Mouse (Mus musculus) small intestine, adult 2 months (tissue): ENCODE data around the gene Cnnm1. TPM values are rescaled to one million over a fixed set of nuclear protein-coding genes. Genes with fewer than 3 reads are reported as not detected.

Experiments
- H3K27ac ChIP-seq: fragments of 200-500 bp; 2 replicates; pipeline ENCODE4 v1.5.1; 2012; ENCODE audit warnings: low read depth, low read length, control low read depth, inconsistent platforms; ENCODE audit not compliant: insufficient read depth
- H3K27me3 ChIP-seq: fragments of 200-500 bp; 2 replicates; pipeline ENCODE4 v1.6.1; 2012; ENCODE audit warnings: mild to moderate bottlenecking, moderate library complexity, low read length, inconsistent platforms; ENCODE audit not compliant: control insufficient read depth, insufficient read depth
- H3K36me3 ChIP-seq: fragments of 200-500 bp; 2 replicates; pipeline ENCODE4 v1.6.1; 2012; ENCODE audit warnings: mild to moderate bottlenecking, low read length, control low read depth, inconsistent platforms; ENCODE audit not compliant: control insufficient read depth, insufficient read depth
- H3K4me1 ChIP-seq: fragments of 200-500 bp; 2 replicates; pipeline ENCODE4 v1.6.1; 2012; ENCODE audit warnings: low read length, inconsistent platforms, mixed read lengths; ENCODE audit not compliant: control insufficient read depth, insufficient read depth, insufficient read length
- H3K4me3 ChIP-seq: fragments of 200-500 bp; 2 replicates; pipeline ENCODE4 v1.5.1; 2012; ENCODE audit warnings: low read depth, mild to moderate bottlenecking, control low read depth, inconsistent platforms, low read length, moderate library complexity
- CTCF ChIP-seq: fragments of 200-500 bp; IDR thresholded peaks from 2 replicates; pipeline ENCODE4 v1.5.1; 2012; ENCODE audit warnings: low read depth, mild to moderate bottlenecking, control low read depth, inconsistent platforms, low read length, moderate library complexity, mixed read lengths; ENCODE audit not compliant: insufficient replicate concordance, insufficient read length; ENCODE audit errors: extremely low read depth
- POLR2A ChIP-seq: fragments of 200-500 bp; IDR thresholded peaks from 2 replicates; pipeline ENCODE4 v1.6.1; 2012; ENCODE audit warnings: low read depth, mild to moderate bottlenecking, control low read depth, inconsistent platforms, low read length, moderate library complexity
- WGBS: fragments of 180-500 bp; shearing (Covaris S2); methylation state at CpG from one replicate; pipeline ENCODE4 v1.1.7; 2018; 5-methylcytosine and 5-hydroxymethylcytosine counted together
- polyA plus RNA-seq: library from polyadenylated mRNA; depleted of rRNA; stranded (reverse); fragments of >200 nt; gene quantifications from 2 replicates; pipeline ENCODE4 v1.2.3, GENCODE M21; 2012

Gene Cnnm1
- polyA plus RNA-seq, 1 experiment = 0.55 TPM

DNA sequence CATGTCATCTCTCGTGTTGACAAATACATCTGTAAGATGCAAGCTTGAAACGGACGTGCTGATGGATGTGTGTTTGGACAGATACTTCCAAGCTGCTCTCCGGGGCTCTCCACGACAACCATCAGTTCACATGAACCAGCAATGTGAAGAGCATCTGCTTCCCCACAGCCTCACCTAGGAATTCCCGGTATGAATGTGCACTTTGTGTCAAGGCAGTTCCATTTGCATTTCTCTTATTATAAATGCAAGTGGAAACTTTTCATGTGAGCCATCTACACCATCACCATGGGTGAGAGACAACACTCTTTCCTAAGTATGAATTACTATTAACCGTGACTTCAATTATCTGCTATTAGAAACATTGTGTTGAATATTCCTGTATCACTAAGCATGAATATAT is 77.6 kb downstream of the Cnnm1 start:
- 83% methylated on average over 7 of the region's 7 CpGs for WGBS
- Histone ChIP-seq H3K36me3 (peaks cover 17% of the 10 kb centered on the region), H3K4me3 (no peak overlapping the region), H3K4me1 (peaks cover 19% of the 10 kb centered on the region; the same call in 1 of the 2 replicates), H3K27ac (no peak overlapping the region), H3K27me3 (no peaks in the 10 kb centered on the region)
- TF ChIP-seq POLR2A = no peak
- no peak for TF ChIP-seq CTCF

DNA sequence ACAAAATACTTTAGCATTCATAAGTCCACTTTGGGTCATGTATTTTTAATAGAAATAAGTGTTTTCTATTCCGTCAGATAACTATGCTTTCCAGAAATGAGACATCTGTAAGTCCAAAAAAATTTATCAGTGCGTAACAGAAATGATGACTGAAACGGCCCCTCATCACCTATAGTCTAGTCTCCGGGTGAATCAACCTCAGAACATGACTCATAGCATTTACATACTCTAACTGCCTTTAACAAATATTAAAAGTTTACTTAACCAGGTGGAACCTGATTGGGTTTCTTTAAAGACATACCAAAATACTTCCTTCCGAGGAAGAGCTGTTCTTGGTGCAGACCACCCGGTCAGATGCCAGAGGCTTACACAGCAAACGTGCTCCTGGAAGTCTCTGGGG is 78.0 kb downstream of the Cnnm1 start:
- Histone ChIP-seq H3K4me3 (no peak overlapping the region), H3K27me3 (no peaks in the 10 kb centered on the region), H3K36me3 (peaks cover 17% of the 10 kb centered on the region), H3K4me1 (peaks cover 18% of the 10 kb centered on the region; the same call in 1 of the 2 replicates), H3K27ac (no peak overlapping the region)
- 85% methylated on average over 7 of the region's 7 CpGs for WGBS
- TF ChIP-seq POLR2A (no peak), CTCF (no peak)

DNA sequence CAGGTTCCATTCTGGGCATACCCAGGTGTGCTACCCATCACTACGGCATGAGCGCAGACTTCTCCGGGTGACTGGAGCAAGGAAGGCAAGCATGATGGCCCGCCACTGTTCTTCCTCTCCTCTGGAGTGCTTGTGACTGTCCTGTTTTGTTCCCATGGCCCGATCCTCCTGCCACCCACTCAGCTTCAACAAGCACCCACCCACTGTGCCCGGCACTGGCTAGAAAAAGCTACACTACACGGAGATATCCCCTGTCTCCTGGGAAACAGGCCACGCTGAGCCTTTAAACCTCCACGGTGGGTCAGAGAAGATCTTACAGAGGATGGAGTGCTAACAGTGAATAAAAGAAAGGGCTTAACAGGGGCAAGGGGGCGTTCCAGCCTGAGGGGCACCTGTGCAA is 79.0 kb downstream of the Cnnm1 start:
- no peak overlapping the region for H3K27ac ChIP-seq
- no peak for TF ChIP-seq CTCF
- no peak for TF ChIP-seq POLR2A
- no peaks in the 10 kb centered on the region for H3K27me3 ChIP-seq
- H3K36me3 ChIP-seq = peaks cover 17% of the 10 kb centered on the region
- 94% methylated on average over 10 of the region's 10 CpGs for WGBS
- peaks cover 15% of the 10 kb centered on the region; the same call in 1 of the 2 replicates for H3K4me1 ChIP-seq
- H3K4me3 ChIP-seq = no peak overlapping the region

DNA sequence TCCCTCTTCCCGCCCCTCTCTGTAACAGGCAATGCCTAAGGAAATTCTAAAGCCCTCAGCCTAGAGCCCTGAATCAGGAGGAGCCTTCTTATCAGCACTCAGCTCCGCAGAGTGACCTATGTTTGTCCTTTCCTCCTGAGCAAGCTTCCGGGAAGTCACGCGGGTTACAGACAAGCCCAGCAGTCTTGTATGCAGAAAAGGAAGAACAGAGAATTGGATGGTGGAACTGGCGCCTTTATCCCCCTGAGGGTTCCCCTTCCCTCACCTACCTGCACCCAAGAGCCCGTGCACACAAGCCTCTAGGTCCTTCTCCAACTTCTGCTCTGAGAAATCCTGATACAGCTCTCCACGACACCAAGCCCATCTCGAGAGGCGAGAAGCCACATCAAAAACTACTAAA is 80.2 kb downstream of the Cnnm1 start:
- TF ChIP-seq CTCF = no peak
- TF ChIP-seq POLR2A = no peak
- H3K27ac ChIP-seq = peak overlapping the region; percentile 79
- H3K27me3 ChIP-seq = no peaks in the 10 kb centered on the region
- H3K4me3 ChIP-seq = peak overlapping the region; percentile 49
- 31% methylated on average over 10 of the region's 10 CpGs for WGBS
- peaks cover 17% of the 10 kb centered on the region; the same call in 1 of the 2 replicates for H3K4me1 ChIP-seq
- peaks cover 9% of the 10 kb centered on the region for H3K36me3 ChIP-seq

DNA sequence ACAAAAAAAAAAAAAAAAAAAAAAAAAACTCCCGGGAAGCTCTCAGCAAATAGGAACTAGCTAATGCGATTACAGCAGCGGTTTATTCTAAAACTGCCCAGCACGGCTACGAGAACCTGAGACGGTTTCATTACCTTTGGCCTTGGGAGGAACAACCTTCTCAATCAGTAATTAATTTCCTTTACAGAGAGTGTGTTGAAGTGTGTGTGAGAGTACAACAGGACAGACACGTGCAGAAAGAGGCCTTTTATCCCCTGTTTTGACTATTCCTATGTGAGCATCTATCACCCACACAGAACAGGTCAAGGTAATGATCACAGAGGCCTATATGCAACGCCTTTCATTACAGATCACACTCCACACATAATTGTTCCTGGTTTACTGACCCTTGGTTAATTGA is 81.1 kb downstream of the Cnnm1 start:
- Histone ChIP-seq H3K27ac (peak overlapping the region; percentile 79; the same call in 1 of the 2 replicates), H3K27me3 (no peaks in the 10 kb centered on the region), H3K4me1 (peaks cover 14% of the 10 kb centered on the region; the same call in 1 of the 2 replicates), H3K4me3 (no peak overlapping the region), H3K36me3 (peaks cover 6% of the 10 kb centered on the region)
- TF ChIP-seq POLR2A = no peak
- no peak for TF ChIP-seq CTCF
- WGBS = 31% methylated on average over 8 of the region's 8 CpGs

DNA sequence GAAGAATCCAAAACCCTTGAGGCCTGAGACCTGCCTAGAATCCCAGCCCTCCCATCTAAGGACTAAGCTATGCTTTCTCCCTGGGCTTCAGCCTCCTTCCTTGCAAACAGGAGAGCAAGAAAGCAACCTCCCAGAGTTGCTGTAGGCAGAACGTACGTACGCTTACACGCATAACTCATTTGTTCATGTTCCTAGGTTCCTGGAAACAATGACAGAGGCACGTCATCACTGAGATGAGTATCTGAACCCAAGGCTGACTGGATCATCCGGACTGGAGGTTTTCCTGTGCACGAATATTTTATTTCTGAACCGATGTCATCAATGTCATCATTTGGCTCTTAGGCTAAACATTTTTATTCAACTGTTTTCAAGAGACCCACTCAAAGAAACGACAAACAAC is 81.8 kb downstream of the Cnnm1 start:
- TF ChIP-seq CTCF = no peak
- TF ChIP-seq POLR2A = no peak
- peaks cover 6% of the 10 kb centered on the region for H3K36me3 ChIP-seq
- WGBS = 88% methylated on average over 9 of the region's 9 CpGs
- no peaks in the 10 kb centered on the region for H3K27me3 ChIP-seq
- H3K4me1 ChIP-seq = peaks cover 11% of the 10 kb centered on the region; the same call in 1 of the 2 replicates
- no peak overlapping the region; the same call in 1 of the 2 replicates for H3K4me3 ChIP-seq
- H3K27ac ChIP-seq = peak overlapping the region; percentile 69

DNA sequence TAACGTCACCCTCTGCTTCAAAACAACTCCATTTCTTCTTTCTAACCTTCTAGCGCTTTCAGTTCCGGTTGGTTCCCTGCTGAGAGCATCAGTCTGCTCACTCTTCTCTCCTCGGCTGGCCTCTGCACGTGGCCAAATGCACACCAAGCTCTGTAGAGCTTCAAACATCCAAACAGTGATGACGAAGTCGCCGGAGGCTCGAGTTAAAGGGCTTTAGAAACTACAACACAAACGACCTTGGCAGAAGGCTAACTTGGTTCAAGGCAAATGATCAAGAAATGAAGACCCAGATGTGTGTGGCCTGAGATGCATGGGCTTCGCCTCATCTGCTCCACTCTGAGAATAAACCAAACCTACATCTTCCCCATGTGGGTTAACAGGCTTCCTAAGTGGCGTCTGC is 83.3 kb downstream of the Cnnm1 start:
- Histone ChIP-seq H3K4me1 (peaks cover 11% of the 10 kb centered on the region; the same call in 1 of the 2 replicates), H3K27me3 (no peaks in the 10 kb centered on the region), H3K36me3 (peaks cover 6% of the 10 kb centered on the region; the same call in 1 of the 2 replicates), H3K27ac (peak overlapping the region; percentile 77), H3K4me3 (peak overlapping the region; percentile 84)
- TF ChIP-seq CTCF (no peak), POLR2A (no peak)
- WGBS = 5% methylated on average over 12 of the region's 12 CpGs
